Mouse (Mus musculus): ENCODE measurements around the gene Cutal.
"Not testable (repeated sequence)": the region's sequence is repeated elsewhere in the genome, so short reads cannot be mapped to it uniquely, and the experiment has no call there.

The Cutal gene

DNA sequence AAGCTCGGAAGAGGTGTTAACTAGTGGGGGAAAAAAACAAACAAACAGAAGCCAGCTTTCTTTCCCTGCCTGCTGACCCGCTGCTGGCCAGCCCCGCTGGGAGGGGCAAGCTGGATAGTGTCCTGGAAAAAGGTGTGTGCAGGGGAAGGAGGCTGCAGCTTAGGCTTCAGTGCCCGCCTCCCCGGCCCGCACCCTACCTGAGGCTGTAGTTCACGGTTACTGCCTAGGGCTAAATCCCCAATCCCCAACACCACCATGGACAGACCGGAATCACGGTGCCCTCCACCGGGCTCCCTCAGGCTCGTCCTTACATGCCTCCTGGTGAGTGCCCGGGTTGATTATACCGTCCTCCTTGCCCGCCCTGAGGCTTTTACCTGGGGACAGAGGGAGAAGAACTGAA is at the start of gene Cutal:
Cutal (plus strand) TSS at position 126 of the 400 bp plus-strand sequence.
- DNase-seq, result no peak

DNA sequence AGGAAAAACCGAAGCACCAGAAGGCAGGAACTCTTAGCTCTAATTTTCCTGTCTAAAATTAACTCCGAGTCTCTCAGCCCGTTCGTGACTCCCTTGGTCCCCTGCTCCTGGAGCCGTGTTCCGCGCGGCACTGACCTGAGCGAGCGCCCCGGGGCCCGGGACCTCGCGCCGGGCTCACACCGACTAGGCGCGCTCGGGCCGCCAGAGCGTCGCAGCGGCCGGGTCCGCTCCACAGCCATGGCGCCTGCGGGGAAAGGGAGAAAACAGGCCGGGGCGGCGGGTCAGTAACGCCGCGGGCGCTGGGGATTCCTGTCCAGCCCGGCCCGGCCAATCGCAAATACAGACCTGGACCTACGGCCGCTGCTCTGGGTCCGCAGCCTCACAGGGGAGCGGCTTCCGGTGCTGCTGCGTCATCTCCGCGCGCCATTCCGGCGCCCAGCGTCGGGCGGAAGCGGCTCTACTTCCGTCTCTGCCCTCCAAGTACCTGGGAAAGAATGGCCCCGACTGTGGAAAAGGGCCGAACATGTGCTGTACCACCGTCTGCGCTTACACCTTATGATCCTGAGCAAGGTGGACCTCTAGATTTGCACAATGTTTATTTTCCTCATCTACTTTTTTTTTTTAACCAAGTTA is 48.3 kb upstream of the Cutal start, which contains the start of gene Fbxw2:
Fbxw2 (minus strand) TSS at position 485 of the 633 bp plus-strand sequence.
- peak; percentile 93 for DNase-seq

DNA sequence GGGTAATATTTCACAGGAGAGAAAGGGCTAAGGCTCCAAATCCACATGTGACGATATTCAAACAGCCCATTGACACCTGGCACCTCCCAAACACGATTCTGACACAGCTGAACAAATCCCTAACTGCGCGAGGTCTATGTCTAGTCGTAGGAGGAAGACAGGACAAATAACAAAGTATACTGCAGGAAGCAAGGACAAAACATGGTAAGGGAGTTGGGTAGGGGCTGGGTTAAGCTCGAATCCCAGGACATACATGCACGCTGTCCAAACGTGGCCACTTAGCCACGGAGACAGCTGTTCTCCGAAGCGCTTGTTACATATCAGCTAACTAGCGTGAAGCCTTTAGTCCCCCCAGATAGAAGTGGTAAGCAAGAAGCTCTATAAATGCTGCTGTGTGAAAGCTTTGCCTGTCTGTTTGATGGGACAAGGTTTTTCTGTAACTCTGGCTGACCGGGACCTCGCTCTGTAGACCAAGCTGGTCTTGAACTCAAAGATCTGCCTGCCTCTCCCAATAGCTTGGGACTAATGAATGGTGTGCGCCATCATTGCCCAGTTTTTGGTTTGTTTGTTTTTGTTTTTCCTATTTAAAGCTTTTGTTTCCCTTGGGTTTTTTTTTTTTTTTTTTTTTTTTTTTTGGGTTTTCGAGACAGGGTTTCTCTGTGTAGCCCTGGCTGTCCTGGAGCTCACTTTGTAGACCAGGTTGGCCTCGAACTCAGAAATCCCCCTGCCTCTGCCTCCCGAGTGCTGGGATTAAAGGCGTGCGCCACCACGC is 47.5 kb upstream of the Cutal start:
- DNase-seq, result no peak

DNA sequence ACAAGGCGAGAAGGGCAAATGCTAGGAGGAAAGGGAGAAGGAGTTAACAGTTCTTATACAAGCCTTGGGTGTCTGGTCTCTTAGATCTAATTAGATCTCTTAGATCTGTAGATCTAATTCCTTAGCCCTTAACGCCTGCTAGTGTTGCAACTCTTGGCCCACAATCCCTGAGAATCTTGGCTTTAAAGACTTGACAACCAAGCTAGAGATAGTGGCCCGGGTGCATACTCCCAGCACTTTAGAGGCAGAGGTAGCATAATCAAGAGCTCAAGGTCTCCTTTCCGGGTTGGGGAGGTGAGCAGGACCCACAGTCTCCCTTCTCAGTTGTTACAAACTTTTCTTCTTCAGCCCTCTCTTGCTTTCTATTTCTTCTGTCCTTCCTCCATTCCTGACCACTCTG is 46.6 kb upstream of the Cutal start:
- no peak for DNase-seq

DNA sequence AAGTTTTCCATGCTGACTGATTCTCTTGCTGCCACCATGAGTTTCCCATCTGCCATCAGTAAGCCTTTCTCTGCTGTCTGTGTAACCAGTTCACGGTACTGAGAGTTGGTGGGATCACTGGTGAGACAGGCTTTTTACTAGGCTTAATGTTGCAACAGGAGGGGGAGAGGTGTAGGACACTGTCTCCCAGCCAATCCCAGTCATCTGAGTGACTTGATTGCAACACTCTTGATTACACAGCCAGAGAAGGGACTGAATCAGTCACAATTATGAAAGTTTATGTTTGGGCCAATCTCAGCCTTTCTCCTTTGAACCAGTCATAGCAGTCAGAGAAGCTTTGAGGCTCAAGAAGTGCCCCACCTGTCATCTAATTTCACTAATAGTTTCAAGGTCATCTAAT is 46.2 kb upstream of the Cutal start:
- DNase-seq, result no peak

DNA sequence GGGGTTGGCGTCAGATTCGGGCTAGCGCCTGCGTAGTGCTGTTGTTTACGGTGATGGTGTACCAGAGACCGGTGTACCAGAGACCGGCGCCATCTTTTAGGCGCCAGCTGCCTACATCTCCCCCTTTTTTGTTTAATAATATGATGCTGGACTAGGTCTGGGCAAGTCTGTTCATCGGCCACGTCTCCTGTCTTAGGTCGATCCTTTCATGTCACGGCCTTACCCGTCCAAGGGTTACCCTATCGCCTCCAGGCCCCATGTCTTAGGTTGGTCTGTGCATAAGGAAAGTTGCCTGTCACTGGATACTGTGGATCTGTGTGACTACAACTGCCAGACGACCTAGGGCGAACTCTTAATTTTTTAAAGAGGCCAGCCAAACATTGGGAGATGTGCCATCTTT is 44.1 kb upstream of the Cutal start:
- not testable (repeated sequence) for DNase-seq

DNA sequence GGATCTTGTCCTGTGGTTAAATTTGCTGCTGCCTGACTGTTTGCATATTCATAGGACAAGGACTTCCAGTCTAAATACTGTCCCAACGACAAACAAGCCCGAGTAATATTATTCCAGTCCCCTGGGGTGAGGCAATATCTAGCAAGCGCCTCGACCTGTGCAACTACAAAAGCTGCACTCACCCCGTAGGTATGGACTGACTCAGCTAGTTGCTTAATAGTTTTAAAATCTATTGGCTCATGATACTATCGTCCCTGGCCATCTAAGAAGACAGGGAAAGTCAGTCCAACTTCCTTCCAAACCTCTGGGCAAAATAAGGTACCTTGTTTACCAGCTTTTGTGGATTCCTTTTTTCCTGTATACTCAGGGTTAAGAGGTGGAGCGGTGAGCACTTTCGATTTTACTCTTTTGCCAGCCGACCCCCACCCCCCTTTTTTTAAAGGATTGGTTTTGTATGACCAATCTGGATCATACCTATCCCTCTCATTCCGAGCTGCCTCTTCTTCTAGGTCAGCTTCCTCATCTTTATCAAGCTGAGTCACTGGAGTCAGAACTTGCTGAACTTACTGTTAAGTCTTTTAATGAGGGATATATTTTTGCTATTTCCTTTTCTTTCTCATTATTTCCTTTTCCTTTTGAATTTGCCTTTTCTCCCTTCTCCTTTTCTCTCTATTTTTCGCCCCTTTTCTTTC is 41.3 kb upstream of the Cutal start, which contains the start of gene Gm34653:
Gm34653 (plus strand) TSS at position 242 of the 692 bp plus-strand sequence.
- not testable (repeated sequence) for DNase-seq

DNA sequence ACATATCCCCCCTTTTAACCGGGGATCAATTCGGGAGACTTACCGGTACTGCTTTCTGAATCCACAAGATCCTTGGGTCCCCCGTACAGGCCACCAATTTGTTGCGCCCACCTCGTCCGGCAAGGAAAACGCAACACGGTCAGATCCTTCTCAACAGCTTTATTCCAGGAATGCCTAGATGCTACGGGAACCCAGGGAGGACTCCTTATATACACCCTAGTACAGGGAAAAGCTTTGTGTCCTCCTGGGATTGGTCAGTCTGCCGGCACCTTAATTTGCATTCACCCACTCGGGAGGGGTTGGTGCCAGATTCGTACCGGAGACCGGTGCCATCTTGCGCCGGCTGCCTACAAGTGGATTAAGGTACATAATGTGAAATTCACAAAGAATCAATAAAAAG is 40.6 kb upstream of the Cutal start:
- no peak for DNase-seq

DNA sequence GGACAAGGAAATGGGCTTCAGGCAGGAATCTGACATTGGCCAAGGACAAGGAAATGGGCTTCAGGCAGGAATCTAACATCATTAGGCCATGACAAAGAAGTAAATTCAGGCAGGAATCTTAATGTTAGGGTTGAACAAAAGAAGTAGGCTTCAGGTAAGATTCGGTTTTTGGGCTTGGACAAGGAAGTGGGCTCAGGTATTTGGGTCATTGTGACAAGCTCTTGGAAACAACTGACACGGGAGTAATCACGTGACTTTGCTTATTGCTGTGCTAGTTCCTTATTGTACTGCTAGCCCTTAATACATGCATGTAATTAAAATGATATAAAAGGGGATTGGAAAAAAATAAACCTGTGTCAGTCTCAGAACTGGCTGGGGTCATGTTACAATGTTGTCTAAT is 38.5 kb upstream of the Cutal start:
- no peak for DNase-seq

DNA sequence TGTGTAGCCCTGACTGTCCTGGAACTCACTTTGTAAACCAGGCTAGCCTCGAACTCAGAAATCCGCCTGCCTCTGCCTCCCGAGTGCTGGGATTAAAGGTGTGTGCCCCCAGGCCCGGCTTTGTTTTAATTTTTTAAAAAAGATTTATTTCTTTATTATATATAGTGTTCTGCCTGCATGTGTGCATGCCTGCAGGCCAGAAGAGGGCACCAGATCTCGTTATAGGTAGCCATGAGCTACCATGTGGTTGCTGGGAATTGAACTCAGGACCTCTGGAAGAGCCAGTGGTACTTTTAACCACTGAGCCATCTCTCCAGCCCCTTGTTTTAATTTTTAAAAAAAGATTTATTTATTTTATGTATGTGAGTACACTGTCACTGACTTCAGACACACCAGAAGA is 34.1 kb upstream of the Cutal start:
- DNase-seq, result peak; percentile 12

DNA sequence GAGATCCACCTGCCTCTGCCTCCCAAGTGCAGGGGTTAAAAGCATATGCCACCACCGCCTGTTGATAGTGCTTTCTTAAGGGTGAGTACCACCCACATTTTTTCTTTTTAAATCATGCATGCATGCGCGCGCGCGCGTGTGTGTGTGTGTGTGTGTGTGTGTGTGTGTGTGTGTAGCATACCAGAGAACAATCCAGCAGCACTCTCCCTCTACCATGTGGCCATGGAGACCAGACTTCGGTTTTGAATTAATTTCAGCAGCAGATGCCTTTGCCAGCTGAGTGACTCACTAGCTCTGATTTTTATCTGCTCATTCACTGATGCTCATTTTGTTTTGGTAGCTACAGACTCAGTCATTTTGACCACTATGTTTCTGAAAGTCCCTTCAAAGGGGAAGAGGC is 32.5 kb upstream of the Cutal start:
- no peak for DNase-seq

DNA sequence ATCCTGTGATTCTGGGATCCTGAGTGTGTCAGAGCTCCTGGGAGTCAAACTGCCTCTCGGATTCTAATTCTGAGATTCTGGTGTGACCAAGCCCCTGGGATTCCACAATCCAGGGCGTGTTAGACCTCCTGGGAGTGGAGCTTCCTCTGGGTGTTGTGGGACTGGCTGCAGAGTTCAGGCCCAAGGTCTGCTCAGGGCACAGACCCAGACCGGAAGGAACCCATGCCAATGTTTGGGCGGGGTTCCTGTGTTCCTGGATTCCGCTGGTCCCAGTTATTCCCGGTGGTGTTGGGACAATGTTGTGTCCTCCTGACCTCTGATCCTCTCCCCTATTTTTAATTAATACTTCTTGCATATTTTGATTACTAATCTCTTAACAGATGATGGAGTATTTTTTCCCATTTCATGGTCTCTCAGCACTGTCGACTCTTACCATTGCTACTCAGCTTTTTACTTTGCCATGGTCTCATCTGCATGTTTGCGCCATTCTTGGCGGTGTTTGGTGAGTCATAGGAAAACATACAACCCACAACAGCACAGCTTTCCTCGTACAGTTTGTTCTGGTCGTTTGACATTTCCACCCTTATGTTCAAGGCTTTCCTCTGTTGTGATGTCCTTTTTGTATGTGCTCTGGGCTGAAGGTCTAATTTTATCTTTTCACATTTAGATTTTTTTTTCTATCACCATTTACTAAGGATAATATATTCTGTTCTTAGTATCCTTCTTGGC is 30.8 kb upstream of the Cutal start:
- DNase-seq, result no peak

DNA sequence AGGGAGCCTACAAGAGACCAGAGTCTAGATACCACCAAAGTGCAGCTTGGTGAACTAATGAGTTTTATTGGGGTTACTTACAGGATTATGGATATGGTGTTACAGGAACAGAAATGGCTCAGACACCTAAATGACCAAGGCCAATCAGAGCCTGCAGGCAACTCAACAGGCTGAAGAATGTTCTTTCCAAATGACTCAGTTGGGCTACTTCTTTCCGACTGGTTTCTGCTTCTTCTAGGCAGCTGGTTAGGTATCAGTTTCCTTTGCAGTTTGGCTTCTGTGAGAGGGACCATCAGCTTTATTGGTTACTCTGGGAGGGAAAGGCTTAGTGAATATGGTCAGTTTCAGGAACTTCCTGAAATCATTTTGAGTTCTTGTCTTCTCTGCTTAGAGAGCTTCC is 26.5 kb upstream of the Cutal start:
- DNase-seq, result no peak

DNA sequence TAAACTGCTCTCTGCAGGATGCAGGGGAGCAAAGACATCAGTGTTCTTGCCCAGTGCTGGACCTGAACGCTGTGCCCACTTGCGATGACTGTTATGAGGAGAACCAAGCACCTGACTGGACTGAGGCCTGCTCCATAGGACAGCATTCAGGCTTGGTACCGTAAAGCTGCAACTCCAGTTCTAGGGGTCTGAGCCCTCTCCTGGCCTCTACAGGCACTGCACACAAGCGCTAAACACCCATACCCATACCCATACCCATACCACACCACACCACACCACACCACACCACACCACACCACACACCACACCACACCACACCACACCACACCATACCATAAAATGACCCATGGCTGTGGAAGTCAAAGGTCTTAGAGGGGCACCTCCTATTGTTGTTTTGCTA is 18.9 kb upstream of the Cutal start:
- DNase-seq, result no peak

DNA sequence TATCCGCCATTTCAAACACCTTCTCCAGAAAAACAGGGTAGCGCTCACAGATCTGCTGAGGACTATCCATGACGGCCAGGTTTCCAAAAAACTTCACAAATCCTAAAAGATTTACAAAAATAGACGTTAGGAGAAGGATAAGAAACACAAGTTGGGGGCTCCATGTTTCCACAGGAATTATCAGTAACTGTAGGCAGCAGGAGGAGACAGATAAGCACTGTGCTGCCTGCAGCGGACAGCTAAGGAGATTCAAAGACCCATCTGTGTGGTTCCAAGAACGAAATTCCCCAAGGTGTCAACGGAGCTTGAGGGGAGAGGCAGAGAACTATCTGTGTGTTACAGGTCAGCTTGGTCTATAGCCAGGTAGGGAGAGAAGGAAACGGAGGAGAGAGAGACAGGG is 16.5 kb upstream of the Cutal start:
- no peak for DNase-seq

DNA sequence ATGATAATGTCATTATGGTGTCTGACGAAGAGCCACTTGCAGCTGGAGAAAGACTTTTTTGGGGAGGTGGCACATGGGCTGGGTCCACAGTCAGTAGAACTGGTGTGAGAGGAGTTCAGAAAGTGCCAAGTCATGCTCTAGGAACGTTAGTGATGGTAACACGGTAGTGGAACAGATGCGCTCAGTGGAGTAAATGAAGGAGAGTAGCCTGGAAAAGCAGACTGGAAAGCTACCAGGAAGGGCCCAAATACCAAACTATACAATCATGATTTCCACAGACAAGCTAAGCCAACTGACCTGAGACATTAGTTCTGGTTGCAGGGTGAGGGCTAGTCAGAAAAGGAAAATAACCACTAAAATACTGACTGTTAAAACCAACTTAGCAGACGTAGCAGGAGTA is 4.5 kb upstream of the Cutal start:
- peak; percentile 23 for DNase-seq

DNA sequence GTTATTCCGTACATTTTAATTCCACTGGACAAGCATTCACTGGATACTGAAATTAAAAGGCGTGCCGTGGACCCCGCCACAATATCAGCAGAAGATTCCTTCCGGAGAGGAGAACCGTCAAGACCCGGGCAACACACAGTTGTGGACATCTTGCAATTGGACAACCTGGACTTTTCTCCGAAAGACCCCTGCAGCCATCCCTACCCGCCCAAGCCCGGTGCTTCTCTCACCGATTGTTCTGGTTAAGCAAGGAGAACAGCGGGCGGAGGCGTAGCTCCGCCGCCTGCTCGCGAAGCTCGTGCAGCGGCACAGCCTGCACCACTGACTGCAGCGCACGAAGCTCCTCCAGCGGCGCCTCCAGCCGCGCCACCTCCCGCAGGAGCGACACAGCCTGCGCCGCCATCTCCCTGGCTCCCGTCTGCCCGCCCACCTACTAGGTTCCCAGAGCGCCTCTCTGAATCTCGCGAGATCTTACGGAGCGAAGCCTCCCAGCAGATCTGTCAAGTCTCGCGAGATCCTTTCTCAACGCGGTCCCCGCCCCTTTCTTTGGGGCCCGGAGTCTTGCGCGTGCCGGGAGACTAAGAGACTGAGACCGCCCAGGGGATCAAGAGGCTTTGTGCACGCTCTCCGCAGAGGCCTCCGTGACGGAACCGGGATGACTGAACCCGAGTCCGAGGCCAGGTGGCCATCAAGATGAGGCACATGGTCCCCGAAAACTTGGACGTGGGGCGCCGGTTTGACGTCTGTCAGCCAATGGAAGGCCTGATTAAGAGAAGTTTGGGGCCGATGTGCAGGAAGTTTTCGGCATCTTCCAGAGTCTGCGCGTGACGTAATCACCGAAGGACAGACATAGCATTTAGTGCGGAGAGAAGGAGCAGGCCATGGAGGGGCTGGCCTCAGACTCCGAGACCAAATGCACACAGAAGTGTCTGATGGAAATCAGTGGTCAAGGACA is 3.4 kb upstream of the Cutal start:
- peak; percentile 96 for DNase-seq

DNA sequence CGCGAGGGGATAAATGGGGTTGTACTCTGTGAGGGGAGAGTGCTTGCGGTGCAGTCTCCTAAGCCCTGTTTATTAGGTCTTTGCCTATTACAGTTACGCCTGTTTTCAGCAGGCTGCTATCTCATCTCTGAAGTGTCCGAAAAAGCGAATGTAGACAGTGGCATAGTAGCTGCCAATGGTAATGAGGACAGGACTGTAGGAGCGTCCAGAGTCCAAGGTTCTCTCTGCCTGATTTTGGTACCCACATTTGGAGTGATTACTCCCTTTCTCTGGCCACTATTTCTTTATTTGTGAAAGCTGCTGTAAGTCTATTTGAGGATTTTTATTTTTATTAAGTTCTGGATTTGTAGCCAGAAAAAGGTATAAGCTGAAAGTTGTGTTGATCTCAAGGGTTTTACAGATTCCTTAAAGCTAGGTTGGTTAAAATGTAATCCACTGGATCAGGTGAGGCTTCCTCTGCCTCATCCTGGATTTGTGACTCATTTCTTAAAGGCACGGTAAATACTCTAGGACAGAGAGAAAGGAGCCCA is 685 bp downstream of the Cutal start, which contains the start of gene Psmd5:
Psmd5 (minus strand) TSS at position 153 of the 530 bp plus-strand sequence.
- DNase-seq, result no peak

DNA sequence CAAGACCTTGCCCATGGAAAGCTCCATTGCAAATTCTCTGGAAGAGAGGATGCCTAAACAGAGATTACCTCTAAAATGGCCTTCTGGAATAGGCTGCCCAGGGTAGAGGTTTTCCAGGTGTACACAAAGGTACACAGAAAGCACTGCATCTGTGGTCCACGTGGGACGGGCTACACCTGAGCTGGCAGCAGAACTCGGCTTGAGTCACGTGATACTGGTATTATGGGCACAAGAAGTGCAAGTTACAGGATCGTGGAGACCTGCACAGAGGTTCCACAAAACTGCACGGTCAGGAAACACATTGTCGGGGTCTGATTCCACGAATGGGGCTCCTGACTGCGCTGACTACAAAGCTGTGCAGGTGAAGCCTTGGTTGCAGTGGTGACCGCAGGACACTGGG is 5.9 kb downstream of the Cutal start:
- no peak for DNase-seq

DNA sequence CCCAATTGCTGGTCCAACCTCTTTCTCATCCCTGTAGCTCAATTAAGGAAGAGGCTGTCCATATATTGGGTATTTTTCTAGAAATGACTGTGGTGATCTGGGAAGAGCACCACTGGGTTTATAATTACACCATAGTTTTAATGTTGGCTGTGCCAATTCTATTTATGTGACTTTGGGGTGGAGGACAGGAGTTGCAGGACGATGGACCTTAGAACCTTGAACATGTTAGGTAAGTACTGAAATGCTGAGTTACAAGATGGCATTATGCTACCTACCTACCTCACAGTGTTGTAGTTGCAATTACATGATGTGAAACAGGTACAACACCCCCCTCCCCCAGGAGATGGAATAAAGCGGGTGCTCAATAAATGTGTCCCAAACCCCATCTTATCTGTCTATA is 8.6 kb downstream of the Cutal start:
- DNase-seq, result no peak

DNA sequence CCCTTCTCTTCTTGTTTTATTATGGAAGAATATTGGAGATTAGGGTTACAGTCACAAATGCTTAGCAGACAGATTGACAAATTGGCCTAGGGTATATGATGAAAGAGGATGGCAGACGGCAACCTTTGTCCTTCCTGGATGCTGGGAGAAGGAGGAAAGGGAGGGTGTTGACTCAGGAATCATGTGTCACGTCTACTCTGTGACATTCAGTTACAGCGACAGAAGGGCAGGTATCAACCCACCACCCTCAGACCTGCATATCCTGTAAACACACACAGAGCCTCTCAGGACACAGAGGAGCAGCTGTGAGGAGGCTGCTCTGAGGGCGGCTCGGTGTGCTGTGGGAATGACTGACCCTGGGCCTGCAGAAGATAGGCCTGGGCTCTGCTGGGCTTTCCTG is 9.0 kb downstream of the Cutal start:
- no peak for DNase-seq

DNA sequence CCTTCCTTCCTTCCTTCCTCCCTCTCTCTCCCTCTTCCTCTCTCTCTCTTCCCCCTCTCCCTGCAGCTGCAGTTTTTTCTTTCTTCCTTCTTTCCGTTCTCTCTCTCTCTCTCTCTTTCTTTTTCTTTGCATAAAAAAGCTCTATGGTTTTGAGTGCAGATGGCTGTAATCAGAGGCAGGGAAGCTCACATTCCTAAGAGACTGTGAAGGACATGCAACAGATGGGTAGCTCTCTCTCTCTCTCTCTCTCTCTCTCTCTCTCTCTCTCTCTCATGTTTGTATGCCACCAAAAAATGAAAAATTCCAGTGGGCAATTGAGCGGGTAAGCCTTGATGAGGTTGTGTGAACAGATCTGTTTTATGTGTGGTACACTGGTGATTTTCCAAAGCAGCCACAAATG is 10.0 kb downstream of the Cutal start:
- no peak for DNase-seq
